ENCODE assay signal across 15 mouse cellular contexts in the genomic region with DNA sequence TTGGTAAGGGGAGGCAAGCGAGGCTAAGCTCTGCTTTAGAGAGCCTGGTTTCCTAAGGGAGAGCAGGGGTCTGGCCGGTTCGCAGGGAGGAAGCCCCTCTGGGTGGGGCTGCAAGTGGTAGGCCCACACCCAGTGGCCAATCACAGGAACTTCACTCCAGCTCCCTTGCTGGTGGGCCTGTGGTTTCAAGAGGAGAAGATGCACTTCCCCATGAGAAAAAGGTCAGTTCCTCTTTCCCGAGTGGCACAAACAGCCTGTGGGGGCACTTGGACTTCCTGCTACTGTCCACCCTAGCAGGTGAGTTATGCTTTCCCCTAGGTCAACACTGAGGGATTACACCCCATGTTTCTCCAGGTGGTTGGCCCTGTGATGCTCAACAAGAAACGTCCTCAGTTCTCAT.
DNase-seq lines count a peak whose midpoint lies in the region; ATAC-seq and TF ChIP-seq lines count a peak whose summit lies in the region.
"Had no signal": no experiment of that assay in that cellular context is flagged by ENCODE, and none has a peak within 500 bp of the region (broad histone marks: within the 10 kb centered on the region; RNA-seq: fewer than 3 reads in every experiment).

No protein-coding gene starts in this region.

- no peak for TF ChIP-seq EP300 in liver, embryonic 14.5 days (IDR thresholded peaks at IDR 0.05; ENCODE audit: low read depth)
- no peak for TF ChIP-seq EP300 in stomach, postnatal 0 days (optimal IDR thresholded peaks at IDR 0.05)

- TF ChIP-seq CTCF in liver, embryonic 14.5 days (IDR thresholded peaks at IDR 0.05; ENCODE audit: low read depth), result peak; percentile 48
- TF ChIP-seq CTCF in stomach, postnatal 0 days (IDR thresholded peaks at IDR 0.05; ENCODE audit: low read depth), result 0 out of 2 replicates have a peak, but pooled peaks have one; percentile 6

- no peaks in the 10 kb centered on the region for H3K27me3 ChIP-seq in liver, embryonic 14.5 days (ENCODE audit: control insufficient read depth, insufficient read depth, low read length)
- H3K27me3 ChIP-seq in liver, embryonic 12.5 days (replicated peaks), result no peaks in the 10 kb centered on the region
- H3K27me3 ChIP-seq in stomach, postnatal 0 days (ENCODE audit: control insufficient read depth, insufficient read depth, low read length), result no peaks in the 10 kb centered on the region
- H3K27me3 ChIP-seq: forebrain, embryonic 12.5 days; hindbrain, embryonic 13.5 days had no signal

- peaks cover 0 to 2% of the 10 kb centered on the region in 2 experiments; a peak in 1 of 4 replicates for H3K4me1 ChIP-seq in liver, embryonic 14.5 days (replicated peaks; ENCODE audit: control insufficient read depth in 2 of 2, insufficient read depth in 2 of 2, low read length in 1 of 2)
- H3K4me1 ChIP-seq in liver, embryonic 12.5 days, result no peaks in the 10 kb centered on the region
- H3K4me1 ChIP-seq in stomach, postnatal 0 days (replicated peaks; ENCODE audit: control insufficient read depth, insufficient read depth), result no peaks in the 10 kb centered on the region

- no peak overlapping the region for H3K9ac ChIP-seq in liver, embryonic 14.5 days (replicated peaks)
- H3K9ac ChIP-seq in liver, embryonic 12.5 days, result no peak overlapping the region
- no peak overlapping the region for H3K9ac ChIP-seq in stomach, postnatal 0 days (ENCODE audit: low read length)
- H3K9ac ChIP-seq: forebrain, embryonic 12.5 days; hindbrain, embryonic 13.5 days had no signal

- H3K4me3 ChIP-seq in liver, embryonic 14.5 days (ENCODE audit: insufficient read depth in 1 of 2, low read depth in 2 of 2, low read length in 2 of 2), result no peak overlapping the region
- H3K4me3 ChIP-seq in liver, embryonic 12.5 days, result no peak overlapping the region
- H3K4me3 ChIP-seq in stomach, postnatal 0 days (ENCODE audit: low read depth, low read length), result no peak overlapping the region
- H3K4me3 ChIP-seq: forebrain, embryonic 12.5 days; hindbrain, embryonic 13.5 days; myocyte had no signal

- peak in 1 of 3 experiments; percentile 14 for DNase-seq in liver, embryonic 14.5 days (ENCODE audit: low read depth in 3 of 3, low spot score in 3 of 3)
- no peak for DNase-seq in stomach, postnatal 0 days (ENCODE audit: low spot score)
- DNase-seq in MN1 (ENCODE audit: low spot score), result no peak
- DNase-seq in layer of hippocampus, adult 9-10 months (ENCODE audit: low spot score), result no peak
- DNase-seq: cerebellum, postnatal 36 days; kidney, postnatal 14 days; right cerebral cortex, adult 18-20 months; thymus, postnatal 14 days had no signal

- no peaks in the 10 kb centered on the region for H3K9me3 ChIP-seq in liver, embryonic 14.5 days (ENCODE audit: control insufficient read depth, low read length)
- no peaks in the 10 kb centered on the region for H3K9me3 ChIP-seq in liver, embryonic 12.5 days (replicated peaks)
- H3K9me3 ChIP-seq in stomach, postnatal 0 days (ENCODE audit: control insufficient read depth, low read length), result no peaks in the 10 kb centered on the region
- H3K9me3 ChIP-seq: forebrain, embryonic 12.5 days; hindbrain, embryonic 13.5 days had no signal

- 4% methylated on average over 5 of the region's 5 CpGs for WGBS in liver, embryonic 14.5 days (ENCODE audit: insufficient replicate concordance)
- WGBS in liver, embryonic 12.5 days (ENCODE audit: insufficient replicate concordance), result 13% methylated on average over 5 of the region's 5 CpGs
- 63% methylated on average over 5 of the region's 5 CpGs for WGBS in stomach, postnatal 0 days

- no peak for ATAC-seq in liver, embryonic 14.5 days (ENCODE audit: insufficient read depth)
- ATAC-seq in liver, embryonic 12.5 days, result no peak
- peak; percentile 99 for ATAC-seq in granulocyte monocyte progenitor cell, adult 5-6 weeks (replicated peaks; ENCODE audit: poor library complexity, severe bottlenecking)
- ATAC-seq in megakaryocyte progenitor cell, adult 5-6 weeks (replicated peaks; ENCODE audit: poor library complexity), result peak; percentile 99
- ATAC-seq in stomach, postnatal 0 days (ENCODE audit: low FRiP score, low TSS enrichment), result no peak
- ATAC-seq: Patski had no signal

- H3K4me2 ChIP-seq in liver, embryonic 14.5 days (ENCODE audit: low read depth), result no peak overlapping the region
- no peak overlapping the region for H3K4me2 ChIP-seq in liver, embryonic 12.5 days
- no peak overlapping the region for H3K4me2 ChIP-seq in stomach, postnatal 0 days (replicated peaks; ENCODE audit: low read depth)
- H3K4me2 ChIP-seq: forebrain, embryonic 12.5 days; hindbrain, embryonic 13.5 days had no signal

- H3K36me3 ChIP-seq in liver, embryonic 14.5 days (replicated peaks; ENCODE audit: control insufficient read depth, insufficient read depth, low read depth), result no peaks in the 10 kb centered on the region
- no peaks in the 10 kb centered on the region for H3K36me3 ChIP-seq in liver, embryonic 12.5 days
- H3K36me3 ChIP-seq in stomach, postnatal 0 days (ENCODE audit: control insufficient read depth, insufficient read depth, low read length), result no peaks in the 10 kb centered on the region
- H3K36me3 ChIP-seq: forebrain, embryonic 12.5 days; hindbrain, embryonic 13.5 days had no signal

- H3K27ac ChIP-seq in liver, embryonic 14.5 days, result no peak overlapping the region
- no peak overlapping the region for H3K27ac ChIP-seq in liver, embryonic 12.5 days
- H3K27ac ChIP-seq in stomach, postnatal 0 days (replicated peaks), result no peak overlapping the region
- H3K27ac ChIP-seq: forebrain, embryonic 12.5 days; hindbrain, embryonic 13.5 days had no signal

Comparison
In these comparisons a context has a peak if more than half of its experiments do, and no peak if none do; other contexts are left out.
1. ATAC-seq: peak in granulocyte monocyte progenitor cell, adult 5-6 weeks (single experiment) and megakaryocyte progenitor cell, adult 5-6 weeks (single experiment); none in liver, embryonic 14.5 days (single experiment), liver, embryonic 12.5 days (single experiment) and stomach, postnatal 0 days (single experiment).